Mouse (Mus musculus): ENCODE data around the gene Exoc3l. TPM values are rescaled to one million over a fixed set of nuclear protein-coding genes. Genes with fewer than 3 reads are reported as not detected.

The Exoc3l gene
- total and polyA plus RNA-seq, 3 experiments: 4.4 to 10.9 (median 7.5) TPM

DNA sequence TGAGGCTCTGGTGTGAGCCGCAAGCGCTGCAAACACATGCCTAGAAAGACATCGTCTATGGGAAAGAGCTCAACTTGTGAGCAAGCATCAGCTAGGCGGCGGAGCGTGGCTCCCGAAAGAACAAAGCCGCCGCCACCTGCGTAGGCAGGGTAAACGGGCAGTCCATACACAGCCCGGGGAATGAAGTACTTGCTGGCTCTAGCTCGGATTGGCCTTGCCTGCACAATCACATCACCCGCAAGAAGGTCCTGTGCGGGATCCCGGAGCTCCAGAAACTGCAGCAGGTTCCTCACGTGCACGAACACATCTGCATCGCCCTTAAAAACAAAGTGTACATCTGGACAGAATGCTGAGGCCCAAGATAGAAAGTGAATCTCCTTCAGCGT is 42.1 kb downstream of the Exoc3l start:
- no peak overlapping the region for H3K4me3 ChIP-seq (replicated peaks in 1 of 3; ENCODE audit: low read depth in 2 of 3, low read length in 2 of 3, poor library complexity in 1 of 3)
- H3K27ac ChIP-seq (ENCODE audit: insufficient read depth, low read depth): no peak overlapping the region
- peaks cover 45 to 86% of the 10 kb centered on the region in 2 experiments for H3K36me3 ChIP-seq (replicated peaks in 1 of 2; ENCODE audit: control insufficient read depth in 1 of 2, insufficient read depth in 1 of 2, low read length in 1 of 2)
- H3K27me3 ChIP-seq (replicated peaks): no peaks in the 10 kb centered on the region
- dilution Hi-C loops (cut with MboI; ENCODE audit: extremely low pct_ligation_motif_present, extremely low pct_unique_long_range_greater_than_20kb, low sequenced_read_pairs) (no loop called here), in situ Hi-C loops (cut with MboI; ENCODE audit: low pct_ligation_motif_present, low pct_unique_long_range_greater_than_20kb, low sequenced_read_pairs) (no loop called here)
- H3K4me2 ChIP-seq (ENCODE audit: insufficient read depth, low read depth, poor library complexity, severe bottlenecking): no peak overlapping the region
- no peak for DNase-seq (ENCODE audit: extremely low read depth)
- H3K4me1 ChIP-seq (ENCODE audit: control insufficient read depth in 1 of 2, insufficient read depth in 2 of 2): peaks cover 7 to 17% of the 10 kb centered on the region in 2 experiments
- no peak overlapping the region for H3K9ac ChIP-seq (ENCODE audit: insufficient read depth, low read depth)
- TF ChIP-seq NELFE (IDR thresholded peaks at IDR 0.05; ENCODE audit: low read depth, low read length): no peak
- no peak for TF ChIP-seq SIN3A (IDR thresholded peaks at IDR 0.05; ENCODE audit: low read length)
- TF ChIP-seq POLR2AphosphoS2 (IDR thresholded peaks at IDR 0.05; ENCODE audit: low read depth, low read length): no peak
- no peak for TF ChIP-seq ZNF384 (IDR thresholded peaks at IDR 0.05; ENCODE audit: low read depth, low read length)
- TF ChIP-seq RCOR1 (conservative IDR thresholded peaks at IDR 0.05; ENCODE audit: low read depth, low read length): no peak
- no peak for TF ChIP-seq MAFK (IDR thresholded peaks at IDR 0.05; ENCODE audit: insufficient replicate concordance, low read length)
- TF ChIP-seq KAT2A (IDR thresholded peaks at IDR 0.05; ENCODE audit: insufficient replicate concordance, low read length): no peak
- no peak for TF ChIP-seq MYC (IDR thresholded peaks at IDR 0.05; ENCODE audit: low read depth, low read length)
- no peak for TF ChIP-seq E2F4 (IDR thresholded peaks at IDR 0.05; ENCODE audit: insufficient replicate concordance, low read depth, low read length)
- TF ChIP-seq ELF1 (IDR thresholded peaks at IDR 0.05; ENCODE audit: low read depth, low read length): no peak
- TF ChIP-seq TBP (conservative IDR thresholded peaks at IDR 0.05; ENCODE audit: low read depth, low read length): no peak
- no peak for TF ChIP-seq CHD2 (IDR thresholded peaks at IDR 0.05; ENCODE audit: low read length)
- no peak for TF ChIP-seq ZKSCAN1 (IDR thresholded peaks at IDR 0.05; ENCODE audit: borderline replicate concordance, low read depth, low read length)
- TF ChIP-seq BHLHE40 (IDR thresholded peaks at IDR 0.05; ENCODE audit: low read depth, low read length): no peak
- TF ChIP-seq ZMIZ1 (IDR thresholded peaks at IDR 0.05; ENCODE audit: low read depth, low read length): no peak
- no peak for TF ChIP-seq MAX (IDR thresholded peaks at IDR 0.05; ENCODE audit: low read length)
- no peaks in the 10 kb centered on the region for H3K9me3 ChIP-seq (replicated peaks; ENCODE audit: low read length)
- no peaks in the 10 kb centered on the region for H3K79me2 ChIP-seq (replicated peaks; ENCODE audit: control insufficient read depth, extremely low read depth, insufficient read depth, poor library complexity, severe bottlenecking)

- Histone ChIP-seq H3K36me3 (replicated peaks in 1 of 2; ENCODE audit: control insufficient read depth in 1 of 2, insufficient read depth in 1 of 2, low read length in 1 of 2) (peaks cover 47 to 86% of the 10 kb centered on the region in 2 experiments), H3K4me2 (ENCODE audit: insufficient read depth, low read depth, poor library complexity, severe bottlenecking) (no peak overlapping the region), H3K4me3 (replicated peaks in 1 of 3; ENCODE audit: low read depth in 2 of 3, low read length in 2 of 3, poor library complexity in 1 of 3) (no peak overlapping the region), H3K79me2 (replicated peaks; ENCODE audit: control insufficient read depth, extremely low read depth, insufficient read depth, poor library complexity, severe bottlenecking) (no peaks in the 10 kb centered on the region), H3K27me3 (replicated peaks) (no peaks in the 10 kb centered on the region), H3K9ac (ENCODE audit: insufficient read depth, low read depth) (no peak overlapping the region), H3K27ac (ENCODE audit: insufficient read depth, low read depth) (no peak overlapping the region), H3K4me1 (ENCODE audit: control insufficient read depth in 1 of 2, insufficient read depth in 2 of 2) (peaks cover 7 to 17% of the 10 kb centered on the region in 2 experiments), H3K9me3 (replicated peaks; ENCODE audit: low read length) (no peaks in the 10 kb centered on the region)
- no peak for TF ChIP-seq MYC (IDR thresholded peaks at IDR 0.05; ENCODE audit: low read depth, low read length)
- no peak for TF ChIP-seq CHD2 (IDR thresholded peaks at IDR 0.05; ENCODE audit: low read length)
- TF ChIP-seq USF2 (conservative IDR thresholded peaks at IDR 0.05; ENCODE audit: low read depth, low read length): no peak
- no peak for TF ChIP-seq POLR2A (IDR thresholded peaks at IDR 0.05; ENCODE audit: low read depth, low read length)
- no peak for TF ChIP-seq ELF1 (IDR thresholded peaks at IDR 0.05; ENCODE audit: low read depth, low read length)
- TF ChIP-seq UBTF (IDR thresholded peaks at IDR 0.05; ENCODE audit: low read depth, low read length): no peak
- no peak for TF ChIP-seq JUN (IDR thresholded peaks at IDR 0.05; ENCODE audit: insufficient read depth, low read depth, low read length)
- TF ChIP-seq NELFE (IDR thresholded peaks at IDR 0.05; ENCODE audit: low read depth, low read length): no peak
- TF ChIP-seq ETS1 (conservative IDR thresholded peaks at IDR 0.05; ENCODE audit: low read depth, low read length): no peak
- dilution Hi-C loops (cut with MboI; ENCODE audit: extremely low pct_ligation_motif_present, extremely low pct_unique_long_range_greater_than_20kb, low sequenced_read_pairs) (no loop called here), in situ Hi-C loops (cut with MboI; ENCODE audit: low pct_ligation_motif_present, low pct_unique_long_range_greater_than_20kb, low sequenced_read_pairs) (no loop called here)
- DNase-seq (ENCODE audit: extremely low read depth): no peak
Observed at GRCm38 (mm10) chr8:105252680-105253537, 43.0 kb downstream of the Exoc3l start.

All from CH12.LX (cell line).